Mouse (Mus musculus): ENCODE measurements around the gene Ahdc1. TPM values are rescaled to one million over a fixed set of nuclear protein-coding genes. Genes with fewer than 3 reads are reported as not detected.

Ahdc1 gene
- total and polyA plus RNA-seq, 2 experiments from 2014 or later = 11.0 to 115 TPM

- H3K4me3 ChIP-seq (ENCODE audit: low read depth, low read length) = no peak overlapping the region
- WGBS = 14% methylated on average over 2 of the region's 2 CpGs
- TF ChIP-seq CTCF (IDR thresholded peaks at IDR 0.05) = peak; percentile 67
- DNase-seq (ENCODE audit: low spot score) = no peak
- peaks cover 26% of the 10 kb centered on the region; the same call in 1 of the 2 replicates for H3K4me1 ChIP-seq (ENCODE audit: insufficient read depth, low read length)
- ATAC-seq (ENCODE audit: low FRiP score) = no peak
- peak overlapping the region; percentile 32; the same call in 1 of the 2 replicates for H3K27ac ChIP-seq (ENCODE audit: low read depth, low read length)
- no peaks in the 10 kb centered on the region for H3K9me3 ChIP-seq (ENCODE audit: low read length)
- no peak overlapping the region for H3K9ac ChIP-seq (replicated peaks; ENCODE audit: low read length, poor library complexity, severe bottlenecking)
- H3K36me3 ChIP-seq (ENCODE audit: insufficient read depth, low read length) = peaks cover 6% of the 10 kb centered on the region; the same call in 1 of the 2 replicates
- no peaks in the 10 kb centered on the region for H3K27me3 ChIP-seq (ENCODE audit: insufficient read depth, low read length)
- H3K4me2 ChIP-seq (ENCODE audit: low read depth, low read length, poor library complexity, severe bottlenecking) = no peak overlapping the region
Measured at GRCm38 (mm10) chr4:133026826-133027375, 15.8 kb downstream of the Ahdc1 start.

- Histone ChIP-seq H3K27ac (ENCODE audit: low read depth, low read length) (no peak overlapping the region), H3K9me3 (ENCODE audit: low read length) (no peaks in the 10 kb centered on the region), H3K36me3 (ENCODE audit: insufficient read depth, low read length) (peaks cover 6% of the 10 kb centered on the region; the same call in 1 of the 2 replicates), H3K4me1 (ENCODE audit: insufficient read depth, low read length) (peaks cover 18% of the 10 kb centered on the region; the same call in 1 of the 2 replicates), H3K9ac (replicated peaks; ENCODE audit: low read length, poor library complexity, severe bottlenecking) (no peak overlapping the region), H3K4me3 (ENCODE audit: low read depth, low read length) (no peak overlapping the region), H3K27me3 (ENCODE audit: insufficient read depth, low read length) (no peaks in the 10 kb centered on the region), H3K4me2 (ENCODE audit: low read depth, low read length, poor library complexity, severe bottlenecking) (no peak overlapping the region)
- TF ChIP-seq CTCF (IDR thresholded peaks at IDR 0.05) = no peak
- WGBS = 57% methylated on average over 10 of the region's 10 CpGs
- ATAC-seq (ENCODE audit: low FRiP score) (no peak), DNase-seq (ENCODE audit: low spot score) (no peak)
Measured at GRCm38 (mm10) chr4:133027721-133028120, 16.7 kb downstream of the Ahdc1 start.

- TF ChIP-seq CTCF (IDR thresholded peaks at IDR 0.05) = no peak
- WGBS = 93% methylated on average over 6 of the region's 6 CpGs
- H3K27me3 ChIP-seq (ENCODE audit: insufficient read depth, low read length) = no peaks in the 10 kb centered on the region
Measured at GRCm38 (mm10) chr4:133028193-133028592, 17.1 kb downstream of the Ahdc1 start.

GRCm38 (mm10) chr4:133028875-133029274 is 17.8 kb downstream of the Ahdc1 start:
- Histone ChIP-seq H3K27me3 (ENCODE audit: insufficient read depth, low read length) (no peaks in the 10 kb centered on the region), H3K27ac (ENCODE audit: low read depth, low read length) (no peak overlapping the region), H3K4me1 (ENCODE audit: insufficient read depth, low read length) (peaks cover 10% of the 10 kb centered on the region; the same call in 1 of the 2 replicates), H3K36me3 (ENCODE audit: insufficient read depth, low read length) (peaks cover 6% of the 10 kb centered on the region; the same call in 1 of the 2 replicates), H3K4me2 (ENCODE audit: low read depth, low read length, poor library complexity, severe bottlenecking) (no peak overlapping the region), H3K4me3 (ENCODE audit: low read depth, low read length) (no peak overlapping the region), H3K9ac (replicated peaks; ENCODE audit: low read length, poor library complexity, severe bottlenecking) (no peak overlapping the region), H3K9me3 (ENCODE audit: low read length) (no peaks in the 10 kb centered on the region)
- DNase-seq (ENCODE audit: low spot score) (no peak), ATAC-seq (ENCODE audit: low FRiP score) (no peak)
- TF ChIP-seq CTCF (IDR thresholded peaks at IDR 0.05) = no peak
- 82% methylated on average over 6 of the region's 6 CpGs for WGBS

More at GRCm38 (mm10) chr4:133028193-133028592, 17.1 kb downstream of the Ahdc1 start:
- H3K4me3 ChIP-seq (ENCODE audit: low read depth, low read length) = no peak overlapping the region
- H3K4me1 ChIP-seq (ENCODE audit: insufficient read depth, low read length) = peaks cover 13% of the 10 kb centered on the region; the same call in 1 of the 2 replicates
- ATAC-seq (ENCODE audit: low FRiP score) = no peak
- no peak overlapping the region for H3K27ac ChIP-seq (ENCODE audit: low read depth, low read length)
- H3K9me3 ChIP-seq (ENCODE audit: low read length) = no peaks in the 10 kb centered on the region
- peaks cover 6% of the 10 kb centered on the region; the same call in 1 of the 2 replicates for H3K36me3 ChIP-seq (ENCODE audit: insufficient read depth, low read length)
- H3K4me2 ChIP-seq (ENCODE audit: low read depth, low read length, poor library complexity, severe bottlenecking) = no peak overlapping the region
- DNase-seq (ENCODE audit: low spot score) = no peak
- no peak overlapping the region for H3K9ac ChIP-seq (replicated peaks; ENCODE audit: low read length, poor library complexity, severe bottlenecking)

GRCm38 (mm10) chr4:133032410-133033095 is 21.5 kb downstream of the Ahdc1 start:
- DNase-seq (ENCODE audit: low spot score) (no peak), ATAC-seq (ENCODE audit: low FRiP score) (no peak)
- WGBS = 94% methylated on average over 8 of the region's 8 CpGs
- no peak overlapping the region for H3K4me3 ChIP-seq (ENCODE audit: low read depth, low read length)
- no peaks in the 10 kb centered on the region for H3K27me3 ChIP-seq (ENCODE audit: insufficient read depth, low read length)
- H3K4me1 ChIP-seq (ENCODE audit: insufficient read depth, low read length) = peaks cover 4% of the 10 kb centered on the region; the same call in 1 of the 2 replicates
- H3K4me2 ChIP-seq (ENCODE audit: low read depth, low read length, poor library complexity, severe bottlenecking) = no peak overlapping the region
- H3K9ac ChIP-seq (replicated peaks; ENCODE audit: low read length, poor library complexity, severe bottlenecking) = no peak overlapping the region
- H3K9me3 ChIP-seq (ENCODE audit: low read length) = no peaks in the 10 kb centered on the region
- H3K27ac ChIP-seq (ENCODE audit: low read depth, low read length) = no peak overlapping the region
- TF ChIP-seq CTCF (IDR thresholded peaks at IDR 0.05) = no peak
- peaks cover 4% of the 10 kb centered on the region; the same call in 1 of the 2 replicates for H3K36me3 ChIP-seq (ENCODE audit: insufficient read depth, low read length)

- H3K9me3 ChIP-seq (ENCODE audit: low read length) = no peaks in the 10 kb centered on the region
- no peak overlapping the region for H3K27ac ChIP-seq (ENCODE audit: low read depth, low read length)
- no peaks in the 10 kb centered on the region for H3K27me3 ChIP-seq (ENCODE audit: insufficient read depth, low read length)
- no peak for DNase-seq (ENCODE audit: low spot score)
- peaks cover 4% of the 10 kb centered on the region; the same call in 1 of the 2 replicates for H3K36me3 ChIP-seq (ENCODE audit: insufficient read depth, low read length)
- H3K9ac ChIP-seq (replicated peaks; ENCODE audit: low read length, poor library complexity, severe bottlenecking) = no peak overlapping the region
- no peak overlapping the region for H3K4me2 ChIP-seq (ENCODE audit: low read depth, low read length, poor library complexity, severe bottlenecking)
- H3K4me3 ChIP-seq (ENCODE audit: low read depth, low read length) = no peak overlapping the region
- ATAC-seq (ENCODE audit: low FRiP score) = no peak
- 80% methylated on average over 10 of the region's 10 CpGs for WGBS
- no peak for TF ChIP-seq CTCF (IDR thresholded peaks at IDR 0.05)
- peaks cover 16% of the 10 kb centered on the region for H3K4me1 ChIP-seq (ENCODE audit: insufficient read depth, low read length)
Measured at GRCm38 (mm10) chr4:133034478-133034877, 23.4 kb downstream of the Ahdc1 start.
